Mouse (Mus musculus): ENCODE measurements around the gene Supt3. TPM values are rescaled to one million over a fixed set of nuclear protein-coding genes. Genes with fewer than 3 reads are reported as not detected.

Gene Supt3
- polyA plus RNA-seq, 1 experiment from 2014 or later = 27.0 TPM

GRCm38 (mm10) chr17:44807031-44807430 lies 30.1 kb downstream of the Supt3 start:
- H3K4me3 ChIP-seq (ENCODE audit: low read depth, low read length) = no peak overlapping the region
- 98% methylated on average over 1 of the region's 1 CpGs for WGBS
- DNase-seq (ENCODE audit: low spot score, missing footprints) (peak; percentile 74), ATAC-seq (ENCODE audit: low FRiP score) (no peak)
- H3K4me1 ChIP-seq (ENCODE audit: control insufficient read depth, insufficient read depth, low read length) = no peaks in the 10 kb centered on the region
- H3K27ac ChIP-seq (ENCODE audit: low read depth, low read length) = no peak overlapping the region
- H3K9me3 ChIP-seq (ENCODE audit: control insufficient read depth, low read length) = no peaks in the 10 kb centered on the region
- no peak overlapping the region for H3K4me2 ChIP-seq
- no peak overlapping the region for H3K9ac ChIP-seq (ENCODE audit: low read length)
- H3K36me3 ChIP-seq (ENCODE audit: control insufficient read depth, insufficient read depth, low read length) = no peaks in the 10 kb centered on the region
- H3K27me3 ChIP-seq (ENCODE audit: control insufficient read depth, insufficient read depth, low read length) = no peaks in the 10 kb centered on the region

GRCm38 (mm10) chr17:44814508-44815175 lies 37.7 kb downstream of the Supt3 start, which contains the start of gene Runx2:
TSS of gene Runx2 (minus strand) at chr17:44814797.
- DNase-seq (ENCODE audit: low spot score, missing footprints) (peak; percentile 37), ATAC-seq (ENCODE audit: low FRiP score) (no peak)
- H3K36me3 ChIP-seq (ENCODE audit: control insufficient read depth, insufficient read depth, low read length) = no peaks in the 10 kb centered on the region
- H3K27me3 ChIP-seq (ENCODE audit: control insufficient read depth, insufficient read depth, low read length) = no peaks in the 10 kb centered on the region
- 20% methylated on average over 3 of the region's 3 CpGs for WGBS
- no peak within 1 kb of the TSS for H3K27ac ChIP-seq (ENCODE audit: low read depth, low read length)
- no peaks in the 10 kb centered on the region for H3K9me3 ChIP-seq (ENCODE audit: control insufficient read depth, low read length)
- H3K9ac ChIP-seq (ENCODE audit: low read length) = no peak within 1 kb of the TSS
- no peak within 1 kb of the TSS for H3K4me3 ChIP-seq (ENCODE audit: low read depth, low read length)
- no peak within 1 kb of the TSS for H3K4me2 ChIP-seq
- no peaks in the 10 kb centered on the region for H3K4me1 ChIP-seq (ENCODE audit: control insufficient read depth, insufficient read depth, low read length)

- H3K9ac ChIP-seq (ENCODE audit: low read length) = no peak overlapping the region
- no peak overlapping the region for H3K4me3 ChIP-seq (ENCODE audit: low read depth, low read length)
- H3K4me2 ChIP-seq = no peak overlapping the region
- DNase-seq (ENCODE audit: low spot score, missing footprints) (no peak), ATAC-seq (ENCODE audit: low FRiP score) (no peak)
- 81% methylated on average over 2 of the region's 2 CpGs for WGBS
- H3K4me1 ChIP-seq (ENCODE audit: control insufficient read depth, insufficient read depth, low read length) = no peaks in the 10 kb centered on the region
- H3K36me3 ChIP-seq (ENCODE audit: control insufficient read depth, insufficient read depth, low read length) = no peaks in the 10 kb centered on the region
- no peaks in the 10 kb centered on the region for H3K27me3 ChIP-seq (ENCODE audit: control insufficient read depth, insufficient read depth, low read length)
- H3K27ac ChIP-seq (ENCODE audit: low read depth, low read length) = no peak overlapping the region
- H3K9me3 ChIP-seq (ENCODE audit: control insufficient read depth, low read length) = no peaks in the 10 kb centered on the region
Observed at GRCm38 (mm10) chr17:44818825-44819224, 41.9 kb downstream of the Supt3 start.

GRCm38 (mm10) chr17:44819816-44820215 lies 42.9 kb downstream of the Supt3 start:
- Histone ChIP-seq H3K27ac (ENCODE audit: low read depth, low read length) (no peak overlapping the region), H3K36me3 (ENCODE audit: control insufficient read depth, insufficient read depth, low read length) (no peaks in the 10 kb centered on the region), H3K4me3 (ENCODE audit: low read depth, low read length) (no peak overlapping the region), H3K9ac (ENCODE audit: low read length) (no peak overlapping the region), H3K27me3 (ENCODE audit: control insufficient read depth, insufficient read depth, low read length) (no peaks in the 10 kb centered on the region), H3K9me3 (ENCODE audit: control insufficient read depth, low read length) (no peaks in the 10 kb centered on the region), H3K4me1 (ENCODE audit: control insufficient read depth, insufficient read depth, low read length) (no peaks in the 10 kb centered on the region), H3K4me2 (no peak overlapping the region)
- WGBS = 73% methylated on average over 4 of the region's 4 CpGs
- DNase-seq (ENCODE audit: low spot score, missing footprints) (no peak), ATAC-seq (ENCODE audit: low FRiP score) (no peak)

- no peak for DNase-seq (ENCODE audit: low spot score, missing footprints)
- WGBS = 89% methylated on average over 5 of the region's 5 CpGs
Observed at GRCm38 (mm10) chr17:44821940-44822339, 45.0 kb downstream of the Supt3 start.

GRCm38 (mm10) chr17:44827124-44827523 lies 50.2 kb downstream of the Supt3 start:
- WGBS = 89% methylated on average over 3 of the region's 3 CpGs
- no peaks in the 10 kb centered on the region for H3K9me3 ChIP-seq (ENCODE audit: control insufficient read depth, low read length)
- H3K4me2 ChIP-seq = no peak overlapping the region
- H3K36me3 ChIP-seq (ENCODE audit: control insufficient read depth, insufficient read depth, low read length) = no peaks in the 10 kb centered on the region
- no peaks in the 10 kb centered on the region for H3K27me3 ChIP-seq (ENCODE audit: control insufficient read depth, insufficient read depth, low read length)
- no peaks in the 10 kb centered on the region for H3K4me1 ChIP-seq (ENCODE audit: control insufficient read depth, insufficient read depth, low read length)
- no peak overlapping the region for H3K9ac ChIP-seq (ENCODE audit: low read length)
- DNase-seq (ENCODE audit: low spot score, missing footprints) (no peak), ATAC-seq (ENCODE audit: low FRiP score) (no peak)
- no peak overlapping the region for H3K4me3 ChIP-seq (ENCODE audit: low read depth, low read length)
- no peak overlapping the region for H3K27ac ChIP-seq (ENCODE audit: low read depth, low read length)

More at GRCm38 (mm10) chr17:44821940-44822339, 45.0 kb downstream of the Supt3 start:
- Histone ChIP-seq H3K4me2 (no peak overlapping the region), H3K4me3 (ENCODE audit: low read depth, low read length) (no peak overlapping the region), H3K36me3 (ENCODE audit: control insufficient read depth, insufficient read depth, low read length) (no peaks in the 10 kb centered on the region), H3K9ac (ENCODE audit: low read length) (no peak overlapping the region), H3K9me3 (ENCODE audit: control insufficient read depth, low read length) (no peaks in the 10 kb centered on the region), H3K4me1 (ENCODE audit: control insufficient read depth, insufficient read depth, low read length) (no peaks in the 10 kb centered on the region), H3K27ac (ENCODE audit: low read depth, low read length) (no peak overlapping the region), H3K27me3 (ENCODE audit: control insufficient read depth, insufficient read depth, low read length) (no peaks in the 10 kb centered on the region)
- ATAC-seq (ENCODE audit: low FRiP score) = no peak

- Histone ChIP-seq H3K9me3 (ENCODE audit: control insufficient read depth, low read length) (no peaks in the 10 kb centered on the region), H3K9ac (ENCODE audit: low read length) (no peak overlapping the region), H3K27ac (ENCODE audit: low read depth, low read length) (no peak overlapping the region), H3K4me3 (ENCODE audit: low read depth, low read length) (no peak overlapping the region), H3K27me3 (ENCODE audit: control insufficient read depth, insufficient read depth, low read length) (no peaks in the 10 kb centered on the region), H3K4me1 (ENCODE audit: control insufficient read depth, insufficient read depth, low read length) (no peaks in the 10 kb centered on the region), H3K36me3 (ENCODE audit: control insufficient read depth, insufficient read depth, low read length) (no peaks in the 10 kb centered on the region), H3K4me2 (no peak overlapping the region)
- DNase-seq (ENCODE audit: low spot score, missing footprints) = no peak
- no peak for ATAC-seq (ENCODE audit: low FRiP score)
- WGBS = 84% methylated on average over 4 of the region's 4 CpGs
Observed at GRCm38 (mm10) chr17:44827964-44828363, 51.0 kb downstream of the Supt3 start.

- Histone ChIP-seq H3K4me1 (ENCODE audit: control insufficient read depth, insufficient read depth, low read length) (no peaks in the 10 kb centered on the region), H3K9ac (ENCODE audit: low read length) (no peak overlapping the region), H3K4me2 (no peak overlapping the region), H3K9me3 (ENCODE audit: control insufficient read depth, low read length) (no peaks in the 10 kb centered on the region), H3K4me3 (ENCODE audit: low read depth, low read length) (no peak overlapping the region), H3K27me3 (ENCODE audit: control insufficient read depth, insufficient read depth, low read length) (no peaks in the 10 kb centered on the region), H3K36me3 (ENCODE audit: control insufficient read depth, insufficient read depth, low read length) (no peaks in the 10 kb centered on the region), H3K27ac (ENCODE audit: low read depth, low read length) (no peak overlapping the region)
- ATAC-seq (ENCODE audit: low FRiP score) (no peak), DNase-seq (ENCODE audit: low spot score, missing footprints) (no peak)
- WGBS = 88% methylated on average over 3 of the region's 3 CpGs
Observed at GRCm38 (mm10) chr17:44829587-44829986, 52.6 kb downstream of the Supt3 start.

- Histone ChIP-seq H3K9ac (ENCODE audit: low read length) (no peak overlapping the region), H3K27me3 (ENCODE audit: control insufficient read depth, insufficient read depth, low read length) (no peaks in the 10 kb centered on the region), H3K36me3 (ENCODE audit: control insufficient read depth, insufficient read depth, low read length) (no peaks in the 10 kb centered on the region), H3K27ac (ENCODE audit: low read depth, low read length) (no peak overlapping the region), H3K4me3 (ENCODE audit: low read depth, low read length) (no peak overlapping the region), H3K9me3 (ENCODE audit: control insufficient read depth, low read length) (no peaks in the 10 kb centered on the region), H3K4me1 (ENCODE audit: control insufficient read depth, insufficient read depth, low read length) (no peaks in the 10 kb centered on the region), H3K4me2 (no peak overlapping the region)
- DNase-seq (ENCODE audit: low spot score, missing footprints) (no peak), ATAC-seq (ENCODE audit: low FRiP score) (no peak)
- 79% methylated on average over 1 of the region's 1 CpGs for WGBS
Observed at GRCm38 (mm10) chr17:44831201-44831600, 54.2 kb downstream of the Supt3 start.

Measured in midbrain, embryonic 11.5 days (tissue).